Mouse (Mus musculus) heart, embryonic 15.5 days (tissue): ENCODE measurements around the gene Ascc3. TPM values are rescaled to one million over a fixed set of nuclear protein-coding genes. Genes with fewer than 3 reads are reported as not detected.

Source experiments
- ATAC-seq: fragments of 200-750 bp; cut with Nextera tagmentation; replicated peaks from 2 replicates; pipeline ENCODE4 v1.8.0; 2017; ENCODE audit warnings: low read depth, moderate TSS enrichment; ENCODE audit not compliant: insufficient number of reproducible peaks, insufficient read depth, low FRiP score
- H3K27ac ChIP-seq: fragments of 300-500 bp; sonication (generic); 2 replicates; pipeline ENCODE4 v1.5.1; 2015; ENCODE audit warnings: mild to moderate bottlenecking, inconsistent platforms
- H3K27me3 ChIP-seq: fragments of 300-500 bp; sonication (generic); 2 replicates; pipeline ENCODE4 v1.6.1; 2015; ENCODE audit warnings: inconsistent platforms
- H3K36me3 ChIP-seq: fragments of 300-500 bp; sonication (generic); 2 replicates; pipeline ENCODE4 v1.6.1; 2015; ENCODE audit warnings: mild to moderate bottlenecking, inconsistent platforms
- H3K4me1 ChIP-seq: fragments of 300-500 bp; sonication (generic); replicated peaks from 2 replicates; pipeline ENCODE4 v1.6.1; 2015; ENCODE audit warnings: inconsistent platforms
- H3K4me2 ChIP-seq: fragments of 300-500 bp; sonication (generic); 2 replicates; pipeline ENCODE4 v1.6.1; 2015; ENCODE audit warnings: inconsistent platforms, mild to moderate bottlenecking, moderate library complexity
- H3K4me3 ChIP-seq: fragments of 300-500 bp; sonication (generic); 2 replicates; pipeline ENCODE4 v1.5.1; 2015; ENCODE audit warnings: mild to moderate bottlenecking, inconsistent platforms
- H3K9ac ChIP-seq: fragments of 300-500 bp; sonication (generic); 2 replicates; pipeline ENCODE4 v1.6.1; 2015; ENCODE audit warnings: mild to moderate bottlenecking, inconsistent platforms
- H3K9me3 ChIP-seq: fragments of 300-500 bp; sonication (generic); replicated peaks from 2 replicates; pipeline ENCODE4 v1.6.1; 2016; ENCODE audit warnings: inconsistent platforms
- WGBS: fragments of 180-500 bp; shearing (Covaris S2); methylation state at CpG from one replicate; pipeline ENCODE4 v1.1.7; 2015; ENCODE audit warnings: mixed read lengths; 5-methylcytosine and 5-hydroxymethylcytosine counted together
- polyA plus RNA-seq: library from polyadenylated mRNA; unstranded; fragments of >200 nt; fragmentation: Nextera tagmentation; extraction: Ambion mirVana; gene quantifications from 2 replicates; pipeline ENCODE4 v1.2.1, GENCODE M21; 2015

Ascc3 gene
- 12.3 and 15.2 TPM in 2 replicates for polyA plus RNA-seq

DNA sequence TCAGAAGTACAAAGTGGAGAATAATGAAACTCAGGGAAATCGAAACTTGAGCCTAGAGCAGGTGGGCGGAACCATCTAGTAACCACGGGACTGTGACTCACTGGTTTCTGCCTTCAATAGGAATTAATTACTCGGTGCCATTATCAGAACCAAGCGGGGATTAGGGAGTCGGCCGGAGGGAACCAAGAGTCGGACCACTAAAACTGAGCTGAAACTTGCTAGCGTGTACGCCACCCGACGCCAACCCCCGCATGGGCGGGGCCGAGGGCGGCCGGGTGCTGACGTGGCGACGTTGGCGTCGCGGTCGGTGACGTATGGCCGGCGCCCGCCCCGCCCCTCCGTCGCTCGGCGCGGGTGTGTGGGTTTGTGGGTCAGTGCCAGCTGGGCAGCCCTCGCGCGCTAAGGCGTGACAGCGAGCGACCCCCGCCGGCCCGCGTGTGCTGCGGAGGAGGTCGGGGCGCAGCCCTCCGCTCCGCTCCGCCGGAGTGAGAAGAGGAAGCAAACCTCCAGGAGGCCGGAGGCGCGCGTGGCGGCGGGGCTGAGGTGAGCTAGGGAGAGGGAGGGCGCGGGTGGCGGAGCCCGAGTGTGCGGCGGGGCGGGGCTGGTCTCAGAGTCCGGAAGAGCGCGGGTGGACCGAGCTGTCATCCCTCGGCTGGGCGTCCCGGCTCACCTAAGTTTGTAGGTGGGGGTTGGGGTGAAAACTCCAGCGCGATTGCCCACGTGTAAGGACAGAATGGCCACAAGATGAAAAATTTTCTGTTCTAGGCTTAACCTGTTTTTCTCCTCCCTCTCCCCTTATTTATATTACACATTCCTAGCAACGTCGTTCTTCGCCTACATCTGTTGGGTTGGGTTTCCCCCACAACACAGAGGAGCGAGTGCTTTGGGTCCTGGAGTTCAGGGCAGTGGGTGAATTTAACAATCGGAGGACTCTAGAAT lies at the start of gene Ascc3:
Gene Ascc3, plus strand, starts transcription at position 315 of the 939 bp plus-strand sequence.
- under 1% methylated on average over 79 of the region's 79 CpGs for WGBS

GRCm38 (mm10) chr10:50584721-50585120 lies 7.7 kb upstream of the Ascc3 start:
- H3K4me3 ChIP-seq: no peak overlapping the region
- H3K9me3 ChIP-seq: no peaks in the 10 kb centered on the region
- H3K27me3 ChIP-seq: no peaks in the 10 kb centered on the region
- no peaks in the 10 kb centered on the region for H3K36me3 ChIP-seq
- no peak for ATAC-seq
- 63% methylated on average over 1 of the region's 1 CpGs for WGBS
- no peak overlapping the region for H3K4me2 ChIP-seq
- no peak overlapping the region for H3K27ac ChIP-seq
- H3K4me1 ChIP-seq: no peaks in the 10 kb centered on the region
- no peak overlapping the region for H3K9ac ChIP-seq

More for the DNA sequence above, at the start of gene Ascc3:
- Histone ChIP-seq H3K36me3 (no peaks in the 10 kb centered on the region), H3K4me1 (peaks cover 7% of the 10 kb centered on the region), H3K4me2 (peak within 1 kb of the TSS; percentile 57), H3K27me3 (no peaks in the 10 kb centered on the region), H3K27ac (peak within 1 kb of the TSS; percentile 95), H3K9me3 (no peaks in the 10 kb centered on the region), H3K4me3 (peak within 1 kb of the TSS; percentile 88), H3K9ac (peak within 1 kb of the TSS; percentile 85)
- ATAC-seq: peak; percentile 99

- Histone ChIP-seq H3K4me2 (no peak overlapping the region), H3K9ac (no peak overlapping the region), H3K27me3 (no peaks in the 10 kb centered on the region), H3K27ac (no peak overlapping the region), H3K4me3 (no peak overlapping the region), H3K9me3 (no peaks in the 10 kb centered on the region), H3K4me1 (0 out of 2 replicates have a peak, but pooled peaks cover under 1% of the 10 kb centered on the region), H3K36me3 (no peaks in the 10 kb centered on the region)
- WGBS: 73% methylated on average over 1 of the region's 1 CpGs
- ATAC-seq: no peak
These were observed 5.9 kb upstream of the Ascc3 start for GRCm38 (mm10) chr10:50586556-50586955.

GRCm38 (mm10) chr10:50593371-50593770 lies 902 bp downstream of the Ascc3 start:
- H3K4me3 ChIP-seq: peak overlapping the region; percentile 88
- peaks cover 7% of the 10 kb centered on the region for H3K4me1 ChIP-seq
- no peaks in the 10 kb centered on the region for H3K9me3 ChIP-seq
- peak overlapping the region; percentile 57 for H3K4me2 ChIP-seq
- peak overlapping the region; percentile 95; the same call in 1 of the 2 replicates for H3K27ac ChIP-seq
- peak overlapping the region; percentile 85 for H3K9ac ChIP-seq
- ATAC-seq: no peak
- no peaks in the 10 kb centered on the region for H3K27me3 ChIP-seq
- H3K36me3 ChIP-seq: no peaks in the 10 kb centered on the region
- 62% methylated on average over 12 of the region's 12 CpGs for WGBS

DNA sequence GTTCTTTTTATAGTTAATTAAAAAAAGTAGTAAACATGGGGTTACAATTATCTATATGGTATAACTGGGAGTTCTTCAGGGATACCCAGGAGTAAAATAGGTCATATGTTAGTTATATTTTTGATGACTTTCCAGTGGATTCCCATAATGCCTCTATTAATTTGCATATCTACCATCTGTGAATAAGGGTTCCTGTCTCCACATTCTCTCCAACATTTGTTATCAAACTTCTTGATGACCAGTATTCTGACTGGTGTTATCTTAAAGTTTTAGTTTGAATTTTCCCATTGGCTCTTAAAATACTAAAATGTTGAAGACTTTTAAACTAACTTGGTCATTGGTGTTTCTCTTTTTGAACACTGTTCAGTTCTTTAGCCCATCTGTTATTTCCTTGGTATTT lies 2.9 kb downstream of the Ascc3 start:
- Histone ChIP-seq H3K36me3 (no peaks in the 10 kb centered on the region), H3K27ac (no peak overlapping the region), H3K4me1 (peaks cover 7% of the 10 kb centered on the region), H3K4me2 (no peak overlapping the region), H3K9me3 (no peaks in the 10 kb centered on the region), H3K27me3 (no peaks in the 10 kb centered on the region), H3K9ac (no peak overlapping the region), H3K4me3 (no peak overlapping the region)
- ATAC-seq: no peak

DNA sequence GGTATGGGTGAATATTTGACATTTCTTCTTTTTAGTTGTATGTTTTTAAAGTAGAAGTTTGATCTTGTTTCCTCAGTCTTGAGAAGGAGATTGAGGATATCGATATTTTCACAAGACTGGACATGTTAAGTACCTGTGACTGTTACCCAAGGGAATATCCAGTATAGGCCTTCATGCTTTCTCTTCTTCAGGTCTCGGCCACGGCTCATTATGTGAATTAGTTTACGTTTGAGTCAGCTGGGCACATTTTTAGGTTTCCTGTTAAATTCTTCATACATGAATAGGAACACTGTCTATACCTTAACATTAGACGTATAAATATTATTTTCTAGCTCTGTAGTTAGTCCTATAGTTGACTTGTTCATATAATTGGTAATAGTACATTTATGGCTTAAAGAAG lies 12.4 kb downstream of the Ascc3 start:
- ATAC-seq: no peak
- Histone ChIP-seq H3K4me3 (no peak overlapping the region), H3K4me2 (no peak overlapping the region), H3K4me1 (no peaks in the 10 kb centered on the region), H3K27ac (no peak overlapping the region), H3K36me3 (no peaks in the 10 kb centered on the region), H3K9me3 (peaks cover 3% of the 10 kb centered on the region), H3K9ac (no peak overlapping the region), H3K27me3 (no peaks in the 10 kb centered on the region)
- 92% methylated on average over 5 of the region's 5 CpGs for WGBS

- no peak overlapping the region for H3K27ac ChIP-seq
- no peaks in the 10 kb centered on the region for H3K4me1 ChIP-seq
- no peaks in the 10 kb centered on the region for H3K9me3 ChIP-seq
- ATAC-seq: no peak
- H3K4me2 ChIP-seq: no peak overlapping the region
- H3K9ac ChIP-seq: no peak overlapping the region
- WGBS: 95% methylated on average over 9 of the region's 9 CpGs
- no peak overlapping the region for H3K4me3 ChIP-seq
- H3K36me3 ChIP-seq: peaks cover 6% of the 10 kb centered on the region; the same call in 1 of the 2 replicates
- no peaks in the 10 kb centered on the region for H3K27me3 ChIP-seq
These were observed 21.4 kb downstream of the Ascc3 start for GRCm38 (mm10) chr10:50613840-50614239.

DNA sequence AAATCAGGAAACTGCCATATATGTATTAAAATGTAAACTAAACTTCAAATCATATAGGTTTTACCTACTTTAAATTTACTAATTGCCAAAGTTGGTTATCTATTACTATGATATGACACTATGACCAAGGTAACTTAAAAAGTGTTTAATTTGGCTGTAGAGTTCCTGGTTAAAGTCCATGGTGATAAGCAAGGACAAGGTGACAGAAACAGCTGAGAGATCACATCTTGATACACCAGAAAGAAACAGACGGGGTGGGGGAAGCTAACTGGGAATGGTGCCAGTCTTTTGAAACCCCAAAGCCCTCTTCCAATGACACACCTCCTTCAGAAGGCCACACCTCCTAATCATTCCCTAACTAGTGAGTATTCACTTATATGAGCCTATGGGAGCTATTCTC lies 33.4 kb downstream of the Ascc3 start:
- no peaks in the 10 kb centered on the region for H3K4me1 ChIP-seq
- no peaks in the 10 kb centered on the region for H3K9me3 ChIP-seq
- no peak overlapping the region for H3K9ac ChIP-seq
- H3K36me3 ChIP-seq: peaks cover 7% of the 10 kb centered on the region
- 35% methylated on average over 1 of the region's 1 CpGs for WGBS
- no peak overlapping the region for H3K4me2 ChIP-seq
- no peak overlapping the region for H3K4me3 ChIP-seq
- no peaks in the 10 kb centered on the region for H3K27me3 ChIP-seq
- H3K27ac ChIP-seq: no peak overlapping the region
- no peak for ATAC-seq

- no peaks in the 10 kb centered on the region for H3K27me3 ChIP-seq
- H3K9me3 ChIP-seq: no peaks in the 10 kb centered on the region
- H3K4me1 ChIP-seq: no peaks in the 10 kb centered on the region
- no peak for ATAC-seq
- no peak overlapping the region for H3K9ac ChIP-seq
- no peak overlapping the region for H3K27ac ChIP-seq
- H3K36me3 ChIP-seq: no peaks in the 10 kb centered on the region
- no peak overlapping the region for H3K4me3 ChIP-seq
- 78% methylated on average over 1 of the region's 1 CpGs for WGBS
- no peak overlapping the region for H3K4me2 ChIP-seq
These were observed 47.1 kb downstream of the Ascc3 start for GRCm38 (mm10) chr10:50639607-50640006.

DNA sequence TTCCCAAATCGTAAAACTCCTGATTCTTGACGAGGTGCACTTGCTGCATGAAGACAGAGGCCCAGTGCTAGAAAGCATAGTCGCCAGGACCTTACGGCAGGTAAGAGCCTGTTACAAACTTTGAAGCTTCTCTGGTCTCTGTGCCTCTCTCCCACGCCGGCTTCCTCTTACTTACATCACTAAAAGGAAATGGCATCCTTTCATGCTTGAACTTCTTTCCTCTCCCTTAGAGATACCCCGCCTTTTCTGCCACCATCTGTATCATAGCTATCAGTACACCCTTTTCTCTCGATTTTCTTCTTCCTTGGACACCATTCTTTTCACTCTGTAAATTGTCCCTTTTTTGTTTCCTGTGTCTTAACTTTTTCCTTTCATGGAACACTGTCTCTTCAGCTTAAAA lies 58.1 kb downstream of the Ascc3 start:
- peaks cover 9% of the 10 kb centered on the region; the same call in 1 of the 2 replicates for H3K36me3 ChIP-seq
- H3K9me3 ChIP-seq: no peaks in the 10 kb centered on the region
- H3K4me1 ChIP-seq: no peaks in the 10 kb centered on the region
- H3K9ac ChIP-seq: no peak overlapping the region
- H3K4me3 ChIP-seq: no peak overlapping the region
- H3K27ac ChIP-seq: no peak overlapping the region
- no peak overlapping the region for H3K4me2 ChIP-seq
- H3K27me3 ChIP-seq: no peaks in the 10 kb centered on the region
- ATAC-seq: no peak
- WGBS: 78% methylated on average over 8 of the region's 8 CpGs

GRCm38 (mm10) chr10:50653551-50653950 lies 61.1 kb downstream of the Ascc3 start:
- Histone ChIP-seq H3K27ac (no peak overlapping the region), H3K27me3 (no peaks in the 10 kb centered on the region), H3K4me3 (no peak overlapping the region), H3K36me3 (peaks cover 9% of the 10 kb centered on the region; the same call in 1 of the 2 replicates), H3K4me1 (no peaks in the 10 kb centered on the region), H3K4me2 (no peak overlapping the region), H3K9ac (no peak overlapping the region), H3K9me3 (no peaks in the 10 kb centered on the region)
- WGBS: 91% methylated on average over 3 of the region's 3 CpGs
- ATAC-seq: no peak

DNA sequence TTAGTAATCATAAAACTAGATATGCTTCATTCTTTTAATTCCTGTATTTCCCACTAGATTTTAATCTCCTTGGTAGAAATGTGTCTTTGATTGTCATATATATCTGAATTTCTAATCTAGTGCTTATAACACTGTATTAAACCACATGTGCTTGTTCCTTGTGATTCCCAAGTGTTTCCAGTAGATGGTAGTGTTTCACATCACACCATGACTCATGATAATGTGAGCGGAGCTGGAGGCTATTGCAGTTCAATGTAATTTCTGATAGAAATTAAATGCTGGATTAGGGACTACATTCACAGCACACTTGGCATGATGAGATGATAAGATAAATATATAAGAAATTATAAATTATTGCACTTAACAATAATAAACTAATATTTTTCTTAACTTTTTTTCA lies 64.9 kb downstream of the Ascc3 start:
- 0 out of 2 replicates have a peak, but pooled peaks cover 5% of the 10 kb centered on the region for H3K36me3 ChIP-seq
- 37% methylated on average over 1 of the region's 1 CpGs for WGBS
- H3K4me2 ChIP-seq: no peak overlapping the region
- ATAC-seq: no peak
- no peak overlapping the region for H3K9ac ChIP-seq
- H3K27ac ChIP-seq: no peak overlapping the region
- no peaks in the 10 kb centered on the region for H3K27me3 ChIP-seq
- H3K4me3 ChIP-seq: no peak overlapping the region
- H3K4me1 ChIP-seq: no peaks in the 10 kb centered on the region
- no peaks in the 10 kb centered on the region for H3K9me3 ChIP-seq
